Mouse (Mus musculus): Measurements from ENCODE around the gene Syn3.
"Not testable (repeated sequence)": the region's sequence is repeated elsewhere in the genome, so short reads cannot be mapped to it uniquely, and the experiment has no call there.

Gene Syn3

DNA sequence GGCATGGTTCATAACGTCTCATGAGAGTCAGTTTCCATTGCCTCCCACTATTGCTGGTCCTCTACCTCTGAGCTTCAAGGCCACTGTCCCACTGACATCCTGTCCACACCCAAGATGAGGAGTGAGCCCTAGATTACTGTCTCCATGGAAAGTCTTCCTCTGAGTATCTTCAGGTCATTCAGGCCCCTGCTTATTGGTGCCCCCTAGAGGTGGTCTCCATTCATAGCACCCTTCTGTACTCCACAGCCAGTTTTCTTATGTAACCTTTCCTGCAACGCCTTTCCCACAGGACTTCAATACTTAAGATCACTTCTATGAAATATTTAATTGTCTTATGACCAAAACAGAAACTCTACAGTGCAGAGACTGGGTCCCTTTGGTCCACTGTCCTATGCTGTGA is 80.4 kb downstream of the Syn3 start:
- DNase-seq (ENCODE audit: low read depth, low spot score) = no peak

DNA sequence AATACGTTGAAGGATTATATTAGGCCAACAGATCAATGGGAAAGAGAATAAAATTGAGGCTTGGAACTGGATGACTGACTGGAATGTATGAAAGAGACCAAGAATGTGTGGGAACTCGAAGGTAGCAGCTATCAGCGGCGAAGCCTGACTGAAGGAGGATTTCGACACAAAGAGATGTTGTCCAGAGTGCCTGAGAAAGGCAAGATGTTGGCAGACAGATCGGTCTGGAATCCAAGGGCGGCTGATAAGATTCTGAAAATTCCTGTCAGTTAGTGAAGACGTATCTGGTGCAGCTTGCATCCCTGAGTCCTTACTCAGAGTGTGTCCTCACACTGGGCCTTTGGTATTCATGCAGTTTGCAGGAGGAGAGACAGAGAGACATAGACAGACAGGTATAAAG is 81.9 kb downstream of the Syn3 start:
- DNase-seq (ENCODE audit: low read depth, low spot score) = no peak

DNA sequence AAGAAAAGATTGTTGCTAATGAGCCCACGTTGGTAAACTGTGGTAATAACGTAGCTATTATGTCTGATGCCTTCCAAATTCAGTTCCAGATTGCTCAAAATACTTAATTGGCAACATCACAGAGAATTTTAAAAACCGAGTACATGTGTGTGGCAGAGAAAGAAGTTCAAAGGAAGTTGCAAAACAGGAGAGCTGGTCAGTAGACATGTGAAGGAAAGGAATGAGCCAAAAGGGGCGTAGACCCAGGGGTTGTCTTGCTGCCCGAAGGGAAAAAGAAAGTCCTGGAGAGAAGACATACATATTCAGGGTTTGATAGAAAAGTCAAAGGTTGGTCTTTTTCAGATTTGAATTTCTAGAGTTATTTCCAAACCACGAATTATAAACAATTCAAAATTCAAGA is 87.8 kb downstream of the Syn3 start:
- no peak for DNase-seq (ENCODE audit: low read depth, low spot score)

DNA sequence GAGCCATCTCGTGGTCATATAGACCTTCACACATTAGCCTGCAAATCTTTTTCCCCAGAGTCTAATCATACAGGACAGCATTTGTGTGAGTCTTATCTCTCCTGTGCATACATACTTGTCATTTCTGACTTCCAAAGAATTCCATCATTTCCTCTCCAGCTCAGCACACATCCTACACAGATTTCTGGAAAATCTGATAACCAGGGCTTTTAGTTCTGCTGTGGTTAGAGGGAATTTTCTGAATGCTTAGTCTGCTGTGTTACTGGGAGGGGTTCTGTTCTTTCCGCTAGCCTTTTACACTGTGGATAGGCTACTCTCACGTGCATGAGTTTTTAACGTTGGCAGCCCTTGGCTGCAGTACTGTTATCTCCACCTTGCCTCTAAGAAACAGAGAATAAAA is 91.7 kb downstream of the Syn3 start:
- DNase-seq (ENCODE audit: low read depth, low spot score) = no peak

DNA sequence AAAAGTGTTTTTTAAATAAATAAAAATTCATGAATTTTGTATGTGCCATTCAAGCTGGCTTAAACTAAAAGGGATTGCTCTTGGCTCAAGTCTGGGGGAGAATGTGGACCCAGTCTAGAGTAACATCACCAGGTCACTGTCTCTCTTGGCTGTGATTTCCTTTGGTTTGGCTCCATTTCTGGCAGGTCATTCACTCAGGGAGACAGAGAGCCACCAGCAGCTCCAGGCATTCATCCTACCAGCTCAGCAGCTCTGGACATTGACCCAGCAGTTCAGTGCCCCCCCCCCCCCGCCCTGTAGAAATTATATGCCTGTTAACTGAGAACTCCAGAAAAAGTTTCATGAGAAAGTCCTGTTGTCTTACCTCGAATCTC is 100.4 kb downstream of the Syn3 start:
- no peak for DNase-seq (ENCODE audit: low read depth, low spot score)

DNA sequence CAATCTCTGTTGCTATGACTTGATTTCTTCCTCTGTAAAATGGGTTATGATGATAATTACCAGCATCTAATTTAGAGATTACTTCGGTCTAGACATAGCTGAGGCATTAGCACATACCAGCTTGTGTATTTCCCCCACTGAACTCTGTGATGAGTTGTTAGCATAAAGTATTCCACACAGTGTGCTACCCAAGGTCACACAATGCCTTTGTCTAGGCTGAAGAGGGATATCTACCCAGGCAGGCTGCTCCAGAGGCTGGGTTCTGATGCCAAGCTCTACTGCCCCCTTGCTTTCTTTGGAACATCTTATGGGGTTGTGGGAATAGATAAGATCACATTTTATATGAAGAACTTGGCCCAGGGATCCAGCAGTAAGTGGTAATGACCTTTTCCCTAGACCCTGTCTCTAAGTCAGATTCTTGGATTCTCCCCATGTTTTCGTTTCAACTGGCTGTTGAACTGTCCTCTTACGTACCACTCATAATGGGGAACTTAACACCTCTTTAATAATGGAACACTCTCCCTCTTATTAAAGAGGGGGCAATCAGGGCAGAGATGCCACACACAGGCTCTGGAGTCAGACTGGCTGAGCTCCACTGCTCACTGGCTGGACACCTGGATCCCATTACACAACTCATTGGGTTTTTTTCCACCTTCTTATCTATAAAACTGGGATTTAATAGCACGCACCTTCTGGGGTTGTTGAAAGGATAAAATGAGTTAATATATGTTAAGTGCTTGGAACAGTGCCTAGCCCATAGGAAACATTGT is 100.9 kb downstream of the Syn3 start:
- no peak for DNase-seq (ENCODE audit: low read depth, low spot score)

DNA sequence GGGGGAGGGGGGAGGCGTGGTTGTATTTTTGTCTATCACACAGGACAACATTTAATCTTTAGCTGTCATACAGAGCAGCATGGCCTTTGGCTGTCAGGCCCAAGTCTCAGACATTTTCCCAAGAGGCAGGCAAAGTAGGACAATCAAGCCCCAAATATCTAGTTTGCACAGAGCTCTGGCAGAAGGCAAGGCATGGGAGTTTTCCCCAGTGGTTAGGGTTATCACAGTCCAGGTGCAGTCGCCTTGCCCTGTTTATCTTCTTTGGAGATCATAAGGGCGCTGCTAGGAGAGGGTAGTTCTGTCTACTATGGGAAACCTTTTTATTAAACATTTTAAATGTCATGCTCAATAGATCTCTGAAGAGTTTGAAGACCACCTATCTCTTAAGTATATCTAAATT is 106.3 kb downstream of the Syn3 start:
- DNase-seq (ENCODE audit: low read depth, low spot score) = no peak

DNA sequence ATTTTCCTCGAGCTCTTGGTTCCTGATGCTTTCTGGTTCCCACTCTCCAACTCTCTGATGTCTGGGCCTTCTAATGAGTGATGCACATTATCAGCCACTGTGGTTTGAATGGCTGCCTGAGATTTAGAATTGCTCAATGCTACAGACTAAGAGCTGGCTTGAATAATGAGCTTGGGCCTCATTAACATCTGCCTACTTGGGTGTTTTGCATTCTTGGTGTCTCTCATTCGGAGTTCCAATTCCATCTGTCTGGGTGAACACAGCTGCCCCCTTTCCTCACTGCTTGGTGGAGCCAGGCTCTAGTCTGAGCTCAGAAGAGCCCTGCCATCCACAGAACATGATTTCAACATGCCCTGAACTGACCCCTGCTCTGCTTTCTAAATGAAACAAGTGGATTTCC is 108.8 kb downstream of the Syn3 start:
- DNase-seq (ENCODE audit: low read depth, low spot score) = no peak

DNA sequence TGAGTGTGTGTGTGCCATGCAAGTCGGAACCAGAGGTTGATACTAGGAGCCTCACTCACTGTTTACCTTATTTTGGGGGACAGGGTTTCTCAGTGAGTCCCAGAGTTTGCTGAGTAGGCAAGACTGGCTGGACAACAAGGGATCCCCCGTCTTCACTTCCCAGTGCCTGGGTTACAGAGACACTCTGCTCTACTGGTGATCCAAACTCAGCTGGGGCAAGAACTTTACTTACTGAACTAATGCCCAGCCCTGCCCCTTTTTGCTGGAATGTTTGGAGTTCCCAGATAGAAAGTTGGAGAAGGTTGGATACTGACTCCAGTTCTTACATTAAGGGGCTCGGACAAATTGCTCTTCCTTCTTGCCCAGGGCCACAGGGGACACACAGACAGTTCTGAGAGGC is 109.3 kb downstream of the Syn3 start:
- DNase-seq (ENCODE audit: low read depth, low spot score) = no peak

DNA sequence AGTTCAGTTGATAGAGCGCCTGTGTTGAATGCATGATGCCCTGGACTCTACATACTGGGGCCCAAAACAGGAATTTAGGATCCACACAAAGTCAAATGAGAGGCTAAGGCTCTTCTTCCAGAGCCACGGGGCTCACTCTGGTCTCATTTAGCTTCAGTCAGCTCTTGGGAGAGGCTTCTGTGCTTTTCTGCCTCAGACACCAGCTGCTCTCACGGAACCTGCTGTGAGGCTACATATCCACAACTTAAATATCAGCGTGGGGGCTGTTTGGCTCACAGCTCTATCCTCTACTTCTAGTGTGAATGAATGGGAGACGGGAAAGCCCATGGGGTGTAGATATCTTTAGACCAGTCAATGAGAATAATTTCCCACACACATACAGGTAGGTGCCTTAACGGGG is 109.9 kb downstream of the Syn3 start:
- DNase-seq (ENCODE audit: low read depth, low spot score) = no peak

DNA sequence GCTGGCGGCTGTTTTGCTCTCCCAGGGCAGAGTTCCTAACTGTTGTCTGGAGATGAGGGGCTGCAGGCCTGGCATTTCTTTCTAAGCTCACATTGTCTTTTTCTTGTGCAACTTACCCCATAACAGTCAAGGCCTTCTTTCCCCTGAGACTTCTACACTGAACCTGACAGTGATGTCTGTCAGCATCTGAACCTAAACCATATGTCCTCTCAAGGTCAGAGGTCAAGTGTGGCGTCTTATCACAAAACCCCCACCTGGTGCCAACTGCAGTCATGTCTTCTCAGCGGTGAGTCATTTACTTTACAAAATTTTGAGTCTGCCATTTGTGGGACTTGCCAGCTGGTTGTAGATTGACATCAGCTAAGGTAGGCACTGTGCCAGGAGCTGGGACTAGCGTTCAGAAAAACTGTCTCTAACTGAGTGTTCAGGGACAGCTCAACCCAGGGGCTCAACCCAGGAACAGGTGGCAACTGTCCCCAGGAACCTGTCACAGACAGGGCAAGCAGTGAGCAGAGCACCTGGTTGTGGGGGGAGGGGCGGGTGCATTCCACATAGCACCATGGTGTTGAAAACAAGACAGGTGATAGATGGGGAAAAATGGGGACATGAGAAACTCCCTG is 110.8 kb downstream of the Syn3 start:
- no peak for DNase-seq (ENCODE audit: low read depth, low spot score)

DNA sequence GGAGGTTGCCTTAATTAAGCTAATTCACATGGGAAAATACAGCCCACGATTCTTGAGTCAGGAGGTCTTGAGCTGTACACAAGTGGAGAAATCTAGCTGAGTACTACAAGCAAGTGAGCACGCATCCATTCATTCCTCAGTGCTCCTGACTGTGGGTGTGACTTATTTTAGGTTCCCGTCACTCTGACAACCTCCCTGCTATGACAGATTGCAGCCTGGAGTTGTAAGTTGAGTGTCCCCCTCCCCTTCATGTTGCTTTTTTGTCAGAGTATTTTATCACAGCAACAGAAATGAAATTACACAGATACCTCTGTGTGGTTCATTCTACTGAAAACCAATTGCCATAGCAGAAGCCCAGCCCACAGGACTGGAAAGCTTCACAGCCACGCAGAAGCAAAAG is 112.5 kb downstream of the Syn3 start:
- no peak for DNase-seq (ENCODE audit: low read depth, low spot score)

DNA sequence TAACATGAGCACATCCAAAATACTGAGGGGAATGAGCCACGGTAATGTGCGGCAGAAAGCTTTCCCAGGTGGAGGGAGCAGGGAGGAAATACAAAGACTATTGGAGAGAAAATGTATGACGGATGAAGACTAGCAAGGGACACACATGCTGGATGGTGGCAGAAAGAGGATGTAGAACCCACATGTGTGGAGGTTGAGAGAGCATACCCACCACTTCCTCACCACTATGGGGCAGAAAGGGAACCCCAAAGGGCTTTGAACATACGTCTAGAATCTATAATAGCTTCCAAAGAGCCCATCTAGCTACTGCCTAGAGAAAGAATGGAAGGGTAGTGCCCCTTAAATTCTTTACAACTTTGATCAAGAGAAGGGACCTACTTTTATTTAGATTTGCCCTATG is 113.0 kb downstream of the Syn3 start:
- DNase-seq (ENCODE audit: low read depth, low spot score) = no peak

DNA sequence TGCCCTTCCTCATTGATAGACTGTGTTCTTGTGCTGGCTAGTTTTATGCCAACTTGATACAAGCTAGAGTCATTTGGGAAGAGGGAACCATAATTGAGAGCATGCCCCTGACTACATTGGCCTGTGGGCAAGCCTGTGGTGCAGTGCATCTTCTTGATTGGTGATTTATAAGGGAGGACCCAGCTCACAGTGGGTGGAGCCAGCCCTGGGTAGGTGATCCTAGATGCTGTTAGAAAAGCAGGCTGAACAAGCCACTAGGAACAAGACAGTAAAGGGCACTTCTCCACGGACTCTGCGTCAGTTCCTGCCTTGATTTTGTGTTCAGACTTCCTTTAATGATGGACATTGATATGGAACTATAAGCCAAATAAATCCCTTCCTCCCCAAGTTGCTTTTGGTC is 114.0 kb downstream of the Syn3 start:
- no peak for DNase-seq (ENCODE audit: low read depth, low spot score)

DNA sequence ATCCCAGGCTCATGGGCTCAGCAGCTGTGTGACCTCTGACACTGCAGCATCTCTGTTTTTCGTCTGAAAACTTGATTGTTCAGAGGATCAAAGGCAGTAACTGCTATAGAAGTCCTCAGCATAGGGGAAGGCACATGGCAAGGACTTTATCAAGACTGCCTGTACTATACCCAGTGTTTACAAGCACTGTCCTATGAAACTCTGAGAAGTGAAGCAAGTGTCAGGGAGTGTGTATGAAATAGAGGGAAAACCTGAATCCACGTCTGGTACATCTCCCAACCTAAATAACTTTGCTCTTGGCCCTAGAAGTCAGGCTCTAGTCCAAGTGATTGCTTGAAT is 116.8 kb downstream of the Syn3 start:
- DNase-seq (ENCODE audit: low read depth, low spot score) = no peak

DNA sequence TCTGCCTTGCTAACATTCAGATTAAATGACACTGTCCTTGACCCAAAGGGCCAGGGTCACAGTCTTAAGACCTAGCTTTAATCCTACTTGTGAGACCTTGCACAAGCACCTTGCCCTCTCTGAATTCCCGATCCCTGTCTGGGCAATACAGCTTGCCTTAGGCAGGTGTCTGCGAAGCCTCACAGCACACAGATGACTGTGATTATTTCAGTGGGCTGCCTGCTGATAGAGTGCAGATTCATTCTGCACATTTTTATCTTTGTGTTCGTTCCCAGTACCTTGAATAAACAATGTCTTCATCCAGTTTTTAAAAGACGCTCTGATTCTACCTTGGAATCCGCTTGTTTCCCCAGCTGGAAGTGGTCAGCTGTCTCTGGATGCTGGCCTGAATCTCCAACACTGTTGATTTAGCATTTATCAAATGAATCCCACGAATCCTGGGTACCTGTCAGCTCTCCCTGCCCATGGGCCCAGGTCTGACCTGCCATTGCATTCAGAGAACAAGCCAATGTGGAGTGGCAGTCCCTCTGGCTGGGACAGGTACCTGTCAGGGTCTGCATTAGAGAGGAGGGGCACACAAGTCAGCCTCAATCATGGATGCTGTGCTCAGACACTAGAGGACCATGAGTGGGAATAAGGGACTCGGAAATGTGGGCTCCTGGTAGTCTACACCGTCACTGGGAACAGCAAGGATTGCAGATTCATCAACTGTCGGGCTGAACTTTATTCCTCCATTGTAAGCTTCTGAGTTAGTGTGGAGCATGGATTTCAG is 117.4 kb downstream of the Syn3 start:
- DNase-seq (ENCODE audit: low read depth, low spot score) = no peak

DNA sequence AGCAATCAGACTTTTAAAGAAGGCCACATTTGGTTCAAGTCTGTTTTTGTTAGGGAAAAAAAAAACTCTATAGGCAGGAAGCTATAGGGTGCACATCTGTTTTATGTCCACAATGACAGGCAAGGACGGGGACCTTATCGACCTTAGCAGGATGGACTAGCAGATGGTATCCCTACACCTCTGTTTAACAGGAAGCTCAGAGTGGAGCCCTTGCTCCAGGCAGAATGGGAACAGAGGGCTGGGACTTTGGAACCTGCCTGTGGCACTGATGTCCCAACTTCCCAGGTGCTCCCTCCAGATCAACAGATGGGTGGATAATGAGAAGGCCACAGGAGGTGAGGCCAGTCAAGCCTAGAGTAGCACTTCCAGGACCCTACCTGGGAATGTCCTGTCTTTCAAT is 118.1 kb downstream of the Syn3 start:
- no peak for DNase-seq (ENCODE audit: low read depth, low spot score)

DNA sequence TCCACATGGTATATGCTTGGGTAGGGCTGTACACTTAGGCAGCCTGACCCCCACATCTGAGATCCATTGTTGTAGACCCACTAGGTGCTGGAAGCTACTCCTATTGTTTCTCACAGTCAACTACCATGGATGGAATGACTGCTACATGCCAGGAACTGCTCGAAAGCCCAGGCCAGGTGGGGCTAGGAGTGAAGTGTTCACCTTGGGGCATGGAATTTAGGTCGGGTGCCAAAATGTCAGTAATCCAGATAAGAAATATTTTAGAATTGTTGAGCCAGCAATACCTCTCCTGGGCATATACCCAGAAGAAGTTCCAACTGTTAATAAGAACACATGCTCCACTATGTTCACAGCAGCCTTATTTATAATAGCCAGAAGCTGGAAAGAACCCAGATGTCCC is 119.9 kb downstream of the Syn3 start:
- not testable (repeated sequence) for DNase-seq (ENCODE audit: low read depth, low spot score)

DNA sequence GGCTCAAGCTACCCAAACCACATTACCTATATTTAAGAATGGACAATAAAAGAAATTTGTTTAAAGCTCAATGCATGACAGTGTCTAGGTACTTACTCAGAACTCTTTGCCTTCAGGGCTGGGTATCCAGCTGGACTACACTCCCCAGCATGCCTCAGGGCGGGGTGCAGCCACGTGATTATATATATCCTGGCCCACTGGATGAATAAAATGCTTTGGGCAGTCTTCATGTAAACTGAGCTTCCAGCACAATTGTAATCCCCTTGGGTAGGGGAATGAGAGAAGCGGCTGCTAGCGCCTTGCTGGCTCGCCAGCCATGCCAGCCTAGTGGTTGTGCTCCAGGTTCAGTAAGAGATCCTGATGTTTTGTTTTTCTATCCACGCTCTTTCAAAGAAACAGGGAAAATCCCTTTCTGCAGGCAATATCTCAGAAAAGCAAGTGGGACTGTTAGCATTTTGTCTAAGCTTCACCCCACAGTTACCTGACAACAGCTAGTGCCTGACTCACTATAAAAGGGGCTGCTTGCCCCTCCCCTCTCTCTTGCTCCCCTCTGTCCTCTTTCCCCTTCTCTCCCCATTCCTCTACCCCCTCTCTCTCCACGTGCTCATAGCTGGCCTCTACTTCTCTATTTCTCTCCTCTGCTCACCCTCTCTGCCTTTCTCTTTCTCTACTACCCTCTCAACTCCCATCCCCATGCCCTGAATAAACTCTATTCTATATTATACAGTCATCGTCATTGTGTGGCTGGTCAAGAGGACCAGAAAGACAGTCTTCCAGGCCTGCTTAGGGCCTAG is 122.1 kb downstream of the Syn3 start:
- no peak for DNase-seq (ENCODE audit: low read depth, low spot score)

DNA sequence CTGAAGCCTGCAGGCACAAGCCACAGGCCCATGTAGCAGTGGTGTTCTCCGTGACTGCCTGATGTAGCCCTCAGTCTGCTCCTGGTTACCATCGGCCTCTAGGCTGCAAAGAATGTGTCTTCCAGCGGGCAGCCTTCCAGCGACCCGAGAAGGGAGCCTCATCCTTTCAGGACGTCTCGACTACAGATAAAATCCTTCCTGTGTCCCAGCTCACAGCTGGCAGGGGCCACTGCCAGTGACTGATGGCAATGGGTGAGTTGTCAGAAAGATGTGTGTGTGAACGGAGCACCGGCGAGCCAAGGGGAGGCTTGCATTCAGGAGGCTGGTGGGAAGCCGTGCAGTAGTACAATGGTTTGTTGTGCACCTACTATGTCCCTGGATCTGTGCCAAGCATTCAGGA is 122.8 kb downstream of the Syn3 start:
- DNase-seq (ENCODE audit: low read depth, low spot score) = no peak

DNA sequence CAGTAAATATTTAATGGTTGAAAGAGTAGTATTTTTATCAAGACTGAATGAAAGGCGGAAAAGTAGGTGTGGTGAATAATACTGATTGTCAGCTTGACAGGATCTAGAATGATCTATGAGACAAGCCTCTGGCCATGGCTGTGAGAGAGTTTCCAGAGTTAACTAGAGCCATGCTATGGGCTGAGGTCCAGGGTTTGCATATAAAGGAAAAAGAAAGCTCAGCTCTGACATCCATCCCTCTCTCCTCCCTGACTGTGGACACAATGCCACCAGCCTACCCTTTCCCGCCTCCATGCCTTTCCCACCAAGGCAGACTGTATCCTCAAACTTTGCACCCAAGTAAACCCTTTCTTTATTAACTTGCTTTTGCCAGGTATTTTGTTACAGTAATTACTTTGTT is 124.6 kb downstream of the Syn3 start:
- no peak for DNase-seq (ENCODE audit: low read depth, low spot score)

DNA sequence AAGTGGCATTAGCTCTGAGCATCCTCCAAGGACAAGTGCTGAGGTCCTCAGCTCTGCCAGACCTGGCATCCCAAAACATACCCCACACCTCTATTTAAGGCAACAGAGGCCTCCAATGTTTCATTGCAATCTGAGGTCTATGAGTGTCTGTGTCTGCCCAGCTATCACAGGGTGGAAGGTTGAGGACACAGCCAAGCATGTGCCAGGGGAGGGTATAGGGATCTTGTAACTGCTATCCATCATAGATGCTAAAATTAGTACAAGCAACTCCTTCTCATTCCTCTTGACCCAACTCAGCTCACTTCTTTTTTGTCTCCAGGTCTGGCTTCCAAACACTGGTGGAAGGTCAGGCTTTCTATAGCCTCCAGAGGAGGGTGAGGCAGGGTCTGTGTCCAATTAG is 127.1 kb downstream of the Syn3 start:
- DNase-seq (ENCODE audit: low read depth, low spot score) = no peak
